Mouse (Mus musculus) heart, embryonic 16.5 days (tissue): ENCODE results near the gene Rimklb. TPM values are rescaled to one million over a fixed set of nuclear protein-coding genes. Genes with fewer than 3 reads are reported as not detected.
"Not testable (repeated sequence)": the region's sequence is repeated elsewhere in the genome, so short reads cannot be mapped to it uniquely, and the experiment has no call there.

Source experiments
- ATAC-seq: fragments of 200-750 bp; cut with Nextera tagmentation; replicated peaks from 2 replicates; pipeline ENCODE4 v1.8.0; 2017; ENCODE audit warnings: moderate number of reproducible peaks; ENCODE audit not compliant: insufficient read depth, low FRiP score; ENCODE audit errors: extremely low read depth
- H3K27ac ChIP-seq: fragments of 300-500 bp; sonication (generic); 2 replicates; pipeline ENCODE4 v1.5.1; 2014; ENCODE audit warnings: mild to moderate bottlenecking, low read length, control low read depth, moderate library complexity
- H3K27me3 ChIP-seq: fragments of 300-500 bp; sonication (generic); 2 replicates; pipeline ENCODE4 v1.6.1; 2014; ENCODE audit warnings: low read length, mixed read lengths; ENCODE audit not compliant: control insufficient read depth, insufficient read depth
- H3K36me3 ChIP-seq: fragments of 300-500 bp; sonication (generic); 2 replicates; pipeline ENCODE4 v1.6.1; 2014; ENCODE audit not compliant: control insufficient read depth, insufficient read depth
- H3K4me1 ChIP-seq: fragments of 300-500 bp; sonication (generic); 2 replicates; pipeline ENCODE4 v1.6.1; 2014; ENCODE audit warnings: low read length, mixed read lengths; ENCODE audit not compliant: control insufficient read depth, insufficient read depth
- H3K4me2 ChIP-seq: fragments of 300-500 bp; sonication (generic); 2 replicates; pipeline ENCODE4 v1.6.1; 2014; ENCODE audit warnings: low read depth, mild to moderate bottlenecking, control low read depth, low read length
- H3K4me3 ChIP-seq: fragments of 300-500 bp; sonication (generic); 2 replicates; pipeline ENCODE4 v1.5.1; 2014; ENCODE audit warnings: mild to moderate bottlenecking, control low read depth, low read length
- H3K9ac ChIP-seq: fragments of 300-500 bp; sonication (generic); 2 replicates; pipeline ENCODE4 v1.6.1; 2014; ENCODE audit warnings: low read length, control low read depth
- H3K9me3 ChIP-seq: fragments of 300-500 bp; sonication (generic); replicated peaks from 2 replicates; pipeline ENCODE4 v1.6.1; 2016; ENCODE audit warnings: low read length; ENCODE audit not compliant: control insufficient read depth
- WGBS: fragments of 180-500 bp; shearing (Covaris S2); extraction: QIAGEN DNeasy Blood & Tissue Kit; methylation state at CpG from one replicate; pipeline ENCODE4 v1.1.7; 2014; 5-methylcytosine and 5-hydroxymethylcytosine counted together
- polyA plus RNA-seq: library from polyadenylated mRNA; unstranded; fragments of >200 nt; fragmentation: Nextera tagmentation; extraction: Ambion mirVana; gene quantifications from 2 replicates; pipeline ENCODE4 v1.2.1, GENCODE M21; 2015

The Rimklb gene
- 1.6 and 2.4 TPM in 2 replicates for polyA plus RNA-seq

GRCm38 (mm10) chr6:122498661-122499060 lies at the start of gene Rimklb:
Gene Rimklb, minus strand, starts transcription at chr6:122498761.
- H3K4me2 ChIP-seq: no peak within 1 kb of the TSS
- H3K9ac ChIP-seq: no peak within 1 kb of the TSS
- no peaks in the 10 kb centered on the region for H3K36me3 ChIP-seq
- no peak within 1 kb of the TSS for H3K27ac ChIP-seq
- H3K27me3 ChIP-seq: no peaks in the 10 kb centered on the region; the same call in 1 of the 2 replicates
- 66% methylated on average over 5 of the region's 5 CpGs for WGBS
- peaks cover 14% of the 10 kb centered on the region for H3K4me1 ChIP-seq
- H3K4me3 ChIP-seq: no peak within 1 kb of the TSS
- no peaks in the 10 kb centered on the region for H3K9me3 ChIP-seq
- ATAC-seq: no peak

- no peak for ATAC-seq
- Histone ChIP-seq H3K27ac (no peak overlapping the region), H3K36me3 (no peaks in the 10 kb centered on the region), H3K9me3 (no peaks in the 10 kb centered on the region), H3K4me2 (no peak overlapping the region), H3K4me3 (no peak overlapping the region), H3K9ac (no peak overlapping the region), H3K4me1 (no peaks in the 10 kb centered on the region), H3K27me3 (no peaks in the 10 kb centered on the region)
- 75% methylated on average over 10 of the region's 10 CpGs for WGBS
Observed at GRCm38 (mm10) chr6:122545948-122546347, 47.4 kb upstream of the Rimklb start.

- Histone ChIP-seq H3K27ac (no peak overlapping the region), H3K27me3 (no peaks in the 10 kb centered on the region), H3K9ac (no peak overlapping the region), H3K9me3 (no peaks in the 10 kb centered on the region), H3K4me1 (no peaks in the 10 kb centered on the region), H3K36me3 (no peaks in the 10 kb centered on the region), H3K4me3 (no peak overlapping the region), H3K4me2 (no peak overlapping the region)
- 60% methylated on average over 9 of the region's 9 CpGs for WGBS
- ATAC-seq: no peak
Observed at GRCm38 (mm10) chr6:122545289-122545882, 46.8 kb upstream of the Rimklb start.

- H3K27ac ChIP-seq: no peak overlapping the region
- no peak overlapping the region for H3K9ac ChIP-seq
- ATAC-seq: no peak
- H3K4me2 ChIP-seq: no peak overlapping the region
- H3K36me3 ChIP-seq: no peaks in the 10 kb centered on the region
- no peaks in the 10 kb centered on the region for H3K9me3 ChIP-seq
- WGBS: 100% methylated on average over 1 of the region's 1 CpGs
- no peak overlapping the region for H3K4me3 ChIP-seq
- H3K27me3 ChIP-seq: no peaks in the 10 kb centered on the region
- H3K4me1 ChIP-seq: no peaks in the 10 kb centered on the region
Observed at GRCm38 (mm10) chr6:122544672-122545071, 46.1 kb upstream of the Rimklb start.

- no peaks in the 10 kb centered on the region for H3K36me3 ChIP-seq
- 62% methylated on average over 5 of the region's 5 CpGs for WGBS
- no peak overlapping the region for H3K4me3 ChIP-seq
- no peak overlapping the region for H3K27ac ChIP-seq
- no peaks in the 10 kb centered on the region for H3K27me3 ChIP-seq
- no peaks in the 10 kb centered on the region for H3K9me3 ChIP-seq
- H3K4me1 ChIP-seq: no peaks in the 10 kb centered on the region
- H3K9ac ChIP-seq: no peak overlapping the region
- no peak for ATAC-seq
- H3K4me2 ChIP-seq: no peak overlapping the region
Observed at GRCm38 (mm10) chr6:122543574-122543973, 45.0 kb upstream of the Rimklb start.

GRCm38 (mm10) chr6:122542459-122542858 lies 43.9 kb upstream of the Rimklb start:
- ATAC-seq, H3K4me2 ChIP-seq, H3K9me3 ChIP-seq, H3K9ac ChIP-seq, H3K4me3 ChIP-seq, H3K36me3 ChIP-seq, H3K27me3 ChIP-seq, H3K4me1 ChIP-seq, H3K27ac ChIP-seq: not testable (repeated sequence)
- 70% methylated on average over 5 of the region's 5 CpGs for WGBS

- ATAC-seq: no peak
- H3K27me3 ChIP-seq: no peaks in the 10 kb centered on the region
- whole genome bisulfite sequencing: 89% methylated on average over 9 of the region's 9 CpGs
- no peaks in the 10 kb centered on the region for H3K4me1 ChIP-seq
- H3K4me3 ChIP-seq: no peak overlapping the region
- no peak overlapping the region for H3K27ac ChIP-seq
- H3K9me3 ChIP-seq: no peaks in the 10 kb centered on the region
- H3K4me2 ChIP-seq: no peak overlapping the region
- no peaks in the 10 kb centered on the region for H3K36me3 ChIP-seq
- H3K9ac ChIP-seq: no peak overlapping the region
Observed at GRCm38 (mm10) chr6:122539564-122539963, 41.0 kb upstream of the Rimklb start.

GRCm38 (mm10) chr6:122534032-122534431 lies 35.5 kb upstream of the Rimklb start:
- H3K27ac ChIP-seq: no peak overlapping the region
- WGBS: 64% methylated on average over 3 of the region's 3 CpGs
- no peak for ATAC-seq
- H3K4me2 ChIP-seq: no peak overlapping the region
- H3K9ac ChIP-seq: no peak overlapping the region
- H3K27me3 ChIP-seq: no peaks in the 10 kb centered on the region
- H3K4me3 ChIP-seq: no peak overlapping the region
- H3K4me1 ChIP-seq: no peaks in the 10 kb centered on the region
- H3K9me3 ChIP-seq: no peaks in the 10 kb centered on the region
- H3K36me3 ChIP-seq: no peaks in the 10 kb centered on the region

- Histone ChIP-seq H3K4me1 (no peaks in the 10 kb centered on the region), H3K27ac (no peak overlapping the region), H3K4me2 (peak overlapping the region; percentile 47), H3K27me3 (no peaks in the 10 kb centered on the region), H3K36me3 (no peaks in the 10 kb centered on the region), H3K4me3 (peak overlapping the region; percentile 1), H3K9me3 (no peaks in the 10 kb centered on the region), H3K9ac (0 out of 2 replicates have a peak overlapping the region, but pooled peaks have one; percentile 26)
- ATAC-seq: peak; percentile 23; the same call in 1 of the 2 replicates
- WGBS: 14% methylated on average over 4 of the region's 4 CpGs
Observed at GRCm38 (mm10) chr6:122532883-122533302, 34.3 kb upstream of the Rimklb start.
